19 mouse cellular contexts compared by ENCODE assay signal in the genomic region with DNA sequence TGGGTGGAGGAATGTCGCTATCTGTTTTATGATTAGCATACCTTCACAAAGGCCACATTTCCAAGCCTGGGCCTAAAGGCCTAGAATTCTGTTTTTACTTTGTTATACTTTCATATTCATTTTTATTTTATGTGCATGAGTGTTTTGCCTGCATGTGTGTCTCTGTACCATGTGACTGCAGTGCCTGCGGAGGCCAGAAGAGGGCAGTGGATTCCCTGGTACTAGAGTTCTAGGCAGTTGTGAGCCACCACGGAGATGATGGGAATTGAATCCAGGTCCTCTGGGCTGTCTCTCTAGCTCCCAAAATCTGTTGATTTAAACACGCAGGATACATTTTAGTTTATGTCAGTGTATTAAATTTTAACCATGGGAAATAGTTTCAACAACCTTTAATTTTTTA. TPM values are rescaled to one million over a fixed set of nuclear protein-coding genes. Genes with fewer than 3 reads are reported as not detected.
DNase-seq lines count a peak whose midpoint lies in the region; ATAC-seq and TF ChIP-seq lines count a peak whose summit lies in the region.
"Had no signal": no experiment of that assay in that cellular context is flagged by ENCODE, and none has a peak within 500 bp of the region (broad histone marks: within the 10 kb centered on the region; RNA-seq: fewer than 3 reads in every experiment).

No protein-coding gene starts in this region.

- no peak for TF ChIP-seq POLR2A in kidney, adult 2 months (IDR thresholded peaks at IDR 0.05; ENCODE audit: low read depth, low read length)

- H3K4me1 ChIP-seq in kidney, adult 2 months (ENCODE audit: control insufficient read depth, insufficient read depth, low read length), result 0 out of 2 replicates have a peak, but pooled peaks cover 5% of the 10 kb centered on the region
- H3K4me1 ChIP-seq in E14TG2a.4 (replicated peaks; ENCODE audit: low read depth, low read length), result no peaks in the 10 kb centered on the region
- H3K4me1 ChIP-seq: embryonic facial prominence, embryonic 12.5 days; lung, embryonic 15.5 days had no signal

- no peaks in the 10 kb centered on the region for H3K36me3 ChIP-seq in kidney, adult 2 months (ENCODE audit: control insufficient read depth, insufficient read depth, low read length)
- no peaks in the 10 kb centered on the region; the same call in 1 of the 2 replicates for H3K36me3 ChIP-seq in E14TG2a.4 (ENCODE audit: insufficient read depth, low read length)
- H3K36me3 ChIP-seq: lung, embryonic 15.5 days had no signal

- WGBS in kidney, adult 2 months, result 95% methylated on average over 4 of the region's 4 CpGs

- H3K27me3 ChIP-seq in kidney, adult 2 months (replicated peaks; ENCODE audit: control insufficient read depth, insufficient read depth, low read length), result no peaks in the 10 kb centered on the region
- H3K27me3 ChIP-seq in E14TG2a.4 (ENCODE audit: insufficient read depth, low read length), result no peaks in the 10 kb centered on the region
- H3K27me3 ChIP-seq: embryonic facial prominence, embryonic 12.5 days; lung, embryonic 15.5 days; Patski had no signal

- H3K27ac ChIP-seq in kidney, adult 2 months (ENCODE audit: insufficient read depth, low read depth, low read length), result no peak overlapping the region
- H3K27ac ChIP-seq: embryonic facial prominence, embryonic 12.5 days; lung, embryonic 15.5 days had no signal

- TF ChIP-seq CTCF in kidney, adult 2 months (conservative IDR thresholded peaks at IDR 0.05; ENCODE audit: insufficient read depth, insufficient read length, low read depth, low read length), result 0 out of 2 replicates have a peak, but pooled peaks have one; percentile 27
- TF ChIP-seq CTCF in E14TG2a.4 (conservative IDR thresholded peaks at IDR 0.05; ENCODE audit: low read length), result peak; percentile 22

- ATAC-seq in megakaryocyte progenitor cell, adult 5-6 weeks (replicated peaks; ENCODE audit: poor library complexity), result 0 out of 2 replicates have a peak, but pooled peaks have one; percentile 29
- ATAC-seq: forebrain, embryonic 14.5 days; midbrain, embryonic 16.5 days; Patski had no signal

- no peaks in the 10 kb centered on the region for H3K9me3 ChIP-seq in E14TG2a.4 (ENCODE audit: low read length)
- H3K9me3 ChIP-seq: lung, embryonic 15.5 days had no signal

- DNase-seq in kidney, adult 2 months, result no peak
- DNase-seq in kidney, postnatal 14 days, result no peak
- peak; percentile 28 for DNase-seq in 3T3-L1 (ENCODE audit: low read depth, low spot score)
- no peak for DNase-seq in Muller cell, postnatal 12 days (ENCODE audit: inconsistent ontology term)
- DNase-seq in heart, postnatal 4 days, result no peak
- DNase-seq: adrenal gland, postnatal 36 days; cerebellum, adult 9-11 months; kidney, adult 9 months; right cerebral cortex, postnatal 25 days had no signal

- H3K4me3 ChIP-seq in kidney, adult 2 months (ENCODE audit: insufficient read depth, low read depth, low read length), result no peak overlapping the region
- H3K4me3 ChIP-seq in E14TG2a.4 (replicated peaks; ENCODE audit: low read length), result no peak overlapping the region
- H3K4me3 ChIP-seq: embryonic facial prominence, embryonic 12.5 days; lung, embryonic 15.5 days had no signal

RNA-seq across cellular contexts. Expression of gene Yipf1, which starts 19.4 kb away (rescaled TPM):
- polyA plus RNA-seq in kidney, adult 2 months (2012; rRNA removed), result 55.7 and 67.6 TPM in 2 replicates
- 45.8 and 46.2 TPM in 2 replicates for total RNA-seq in megakaryocyte progenitor cell, adult 5-6 weeks (2015)
- 26.2 and 39.5 TPM in 2 replicates for total RNA-seq in megakaryocyte progenitor cell, adult 5-6 weeks (2017)
- total RNA-seq in heart, postnatal 4 days (2021), result 10 to 100 TPM; 28.0 to 32.3 TPM

RNA-seq across cellular contexts. Expression of gene Dio1, which starts 26.5 kb away (rescaled TPM):
- polyA plus RNA-seq in kidney, adult 2 months (2012; rRNA removed), result 70.0 and 72.9 TPM in 2 replicates
- not detected in 2 replicates for total RNA-seq in megakaryocyte progenitor cell, adult 5-6 weeks (2015)
- not detected in 2 replicates for total RNA-seq in megakaryocyte progenitor cell, adult 5-6 weeks (2017)
- not detected for total RNA-seq in heart, postnatal 4 days (2021)
- total RNA-seq: adrenal gland, postnatal 36 days; hematopoietic stem cell, adult 5-6 weeks; left cerebral cortex, postnatal 14 days; neutrophil, adult 5-6 weeks had no signal
- polyA plus RNA-seq: embryonic facial prominence, embryonic 12.5 days; forebrain, embryonic 14.5 days; midbrain, embryonic 16.5 days; Patski had no signal

RNA-seq across cellular contexts. Expression of gene Ndc1, which starts 34.1 kb away (rescaled TPM):
- polyA plus RNA-seq in kidney, adult 2 months (2012; rRNA removed), result 11.3 and 16.1 TPM in 2 replicates
- total RNA-seq in megakaryocyte progenitor cell, adult 5-6 weeks (2015), result 106 and 126 TPM in 2 replicates
- 106 and 129 TPM in 2 replicates for total RNA-seq in megakaryocyte progenitor cell, adult 5-6 weeks (2017)
- total RNA-seq in heart, postnatal 4 days (2021), result 10 to 100 TPM; 23.5 to 27.3 TPM
